In the genomic region with DNA sequence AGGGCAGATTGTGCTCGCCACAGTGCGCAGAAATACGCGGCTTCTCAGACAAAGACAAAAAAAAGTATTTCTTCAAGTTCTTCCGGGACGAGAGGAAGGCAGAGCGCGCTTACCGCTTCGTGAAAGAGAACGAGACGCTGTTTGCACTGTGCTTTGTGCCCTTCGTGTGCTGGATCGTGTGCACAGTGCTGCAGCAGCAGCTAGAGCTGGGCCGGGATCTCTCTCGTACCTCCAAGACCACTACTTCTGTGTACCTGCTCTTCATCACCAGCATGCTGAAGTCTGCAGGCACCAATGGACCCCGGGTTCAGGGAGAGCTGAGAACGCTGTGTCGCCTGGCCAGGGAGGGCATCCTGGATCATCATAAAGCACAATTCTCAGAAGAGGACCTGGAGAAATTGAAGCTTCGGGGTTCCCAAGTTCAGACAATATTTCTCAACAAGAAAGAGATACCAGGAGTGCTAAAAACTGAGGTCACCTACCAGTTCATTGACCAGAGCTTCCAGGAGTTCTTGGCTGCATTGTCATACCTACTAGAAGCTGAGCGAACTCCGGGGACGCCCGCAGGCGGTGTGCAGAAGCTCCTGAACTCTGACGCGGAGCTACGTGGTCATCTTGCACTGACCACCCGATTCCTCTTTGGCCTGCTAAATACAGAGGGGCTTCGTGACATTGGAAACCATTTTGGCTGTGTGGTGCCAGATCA, we compare ENCODE assay signal across 10 mouse cellular contexts. TPM values are rescaled to one million over a fixed set of nuclear protein-coding genes. Genes with fewer than 3 reads are reported as not detected.
DNase-seq lines count a peak whose midpoint lies in the region; ATAC-seq and TF ChIP-seq lines count a peak whose summit lies in the region.
"Had no signal": no experiment of that assay in that cellular context is flagged by ENCODE, and none has a peak within 500 bp of the region (broad histone marks: within the 10 kb centered on the region; RNA-seq: fewer than 3 reads in every experiment).

No protein-coding gene starts in this region.

- peak overlapping the region; percentile 39 for H3K4me3 ChIP-seq in heart, embryonic 15.5 days
- peak overlapping the region; percentile 21 for H3K4me3 ChIP-seq in cortical plate, adult 2 months (ENCODE audit: insufficient read depth, low read length)
- peak overlapping the region; percentile 40 for H3K4me3 ChIP-seq in hindbrain, embryonic 14.5 days (replicated peaks; ENCODE audit: low read length)
- H3K4me3 ChIP-seq in midbrain, embryonic 14.5 days (replicated peaks; ENCODE audit: low read depth, low read length) = peak overlapping the region; percentile 40

- DNase-seq in heart, adult 8-10 months (ENCODE audit: low spot score) = no peak
- DNase-seq in hindbrain, embryonic 14.5 days (ENCODE audit: low spot score) = peak; percentile 40
- DNase-seq in midbrain, embryonic 14.5 days = no peak
- no peak for DNase-seq in right cerebral cortex, postnatal 4 days
- DNase-seq in spleen, adult 18-20 months = no peak
- DNase-seq in frontal cortex, adult 2 months (ENCODE audit: extremely low spot score in 1 of 2, low spot score in 1 of 2) = no peak

- WGBS in heart, embryonic 15.5 days = 25% methylated on average over 30 of the region's 30 CpGs
- WGBS in hindbrain, embryonic 14.5 days = 22% methylated on average over 30 of the region's 30 CpGs
- 20% methylated on average over 30 of the region's 30 CpGs for WGBS in midbrain, embryonic 14.5 days

- no peaks in the 10 kb centered on the region for H3K36me3 ChIP-seq in heart, embryonic 15.5 days
- no peaks in the 10 kb centered on the region for H3K36me3 ChIP-seq in hindbrain, embryonic 14.5 days (replicated peaks; ENCODE audit: control insufficient read depth, insufficient read depth)
- no peaks in the 10 kb centered on the region for H3K36me3 ChIP-seq in midbrain, embryonic 14.5 days (ENCODE audit: control insufficient read depth, insufficient read depth, low read length)

- no peak for ATAC-seq in heart, embryonic 15.5 days (replicated peaks; ENCODE audit: insufficient number of reproducible peaks, insufficient read depth, low FRiP score, low read depth)
- ATAC-seq in hindbrain, embryonic 14.5 days (ENCODE audit: low FRiP score) = no peak
- ATAC-seq in midbrain, embryonic 14.5 days (ENCODE audit: low FRiP score, low TSS enrichment) = no peak

- peaks cover 71% of the 10 kb centered on the region for H3K27me3 ChIP-seq in heart, embryonic 15.5 days
- H3K27me3 ChIP-seq in hindbrain, embryonic 14.5 days (ENCODE audit: control insufficient read depth, insufficient read depth, low read length) = peaks cover 66% of the 10 kb centered on the region
- peaks cover 49% of the 10 kb centered on the region for H3K27me3 ChIP-seq in midbrain, embryonic 14.5 days (ENCODE audit: control insufficient read depth, insufficient read depth, low read length)

- no peak overlapping the region for H3K9ac ChIP-seq in heart, embryonic 15.5 days
- H3K9ac ChIP-seq in hindbrain, embryonic 14.5 days = peak overlapping the region; percentile 47
- H3K9ac ChIP-seq in midbrain, embryonic 14.5 days (replicated peaks; ENCODE audit: low read length) = peak overlapping the region; percentile 36

- peak overlapping the region; percentile 55 for H3K4me2 ChIP-seq in heart, embryonic 15.5 days
- peak overlapping the region; percentile 75 for H3K4me2 ChIP-seq in hindbrain, embryonic 14.5 days (replicated peaks)
- H3K4me2 ChIP-seq in midbrain, embryonic 14.5 days (ENCODE audit: low read length) = peak overlapping the region; percentile 75

- H3K9me3 ChIP-seq in heart, embryonic 15.5 days (replicated peaks) = no peaks in the 10 kb centered on the region
- H3K9me3 ChIP-seq in hindbrain, embryonic 14.5 days (ENCODE audit: control insufficient read depth, low read length) = no peaks in the 10 kb centered on the region
- H3K9me3 ChIP-seq in midbrain, embryonic 14.5 days (ENCODE audit: control insufficient read depth, low read length) = no peaks in the 10 kb centered on the region

- peaks cover 14% of the 10 kb centered on the region for H3K4me1 ChIP-seq in heart, embryonic 15.5 days (replicated peaks)
- H3K4me1 ChIP-seq in cortical plate, adult 2 months (ENCODE audit: control insufficient read depth, insufficient read depth, low read length) = no peaks in the 10 kb centered on the region
- peaks cover 11% of the 10 kb centered on the region; the same call in 1 of the 2 replicates for H3K4me1 ChIP-seq in hindbrain, embryonic 14.5 days (replicated peaks; ENCODE audit: control insufficient read depth, insufficient read depth, low read length)
- H3K4me1 ChIP-seq in midbrain, embryonic 14.5 days (ENCODE audit: control insufficient read depth, insufficient read depth, low read length) = 0 out of 2 replicates have a peak, but pooled peaks cover 11% of the 10 kb centered on the region

- no peak for TF ChIP-seq CTCF in cortical plate, adult 2 months (IDR thresholded peaks at IDR 0.05; ENCODE audit: extremely low read depth, insufficient read depth, low read length)

- no peak overlapping the region for H3K27ac ChIP-seq in heart, embryonic 15.5 days
- no peak overlapping the region for H3K27ac ChIP-seq in cortical plate, adult 2 months (ENCODE audit: insufficient read depth, low read length)
- no peak overlapping the region for H3K27ac ChIP-seq in hindbrain, embryonic 14.5 days
- no peak overlapping the region for H3K27ac ChIP-seq in midbrain, embryonic 14.5 days (replicated peaks; ENCODE audit: low read depth, low read length)
- H3K27ac ChIP-seq: macrophage had no signal

- no peak for TF ChIP-seq POLR2A in cortical plate, adult 2 months (IDR thresholded peaks at IDR 0.05; ENCODE audit: extremely low read depth, insufficient read depth, low read length)

RNA-seq across cellular contexts. Expression of a gene that starts 2.5 kb away (rescaled TPM):
- polyA plus RNA-seq in heart, embryonic 15.5 days (2015; fragmentation: Nextera tagmentation; extraction: Ambion mirVana) = 0.24 and 2.8 TPM in 2 replicates
- not detected for total RNA-seq in heart, adult 8-10 months (2022)
- 0.44 and 0.54 TPM in 2 replicates for polyA plus RNA-seq in cortical plate, adult 2 months (2012; rRNA removed)
- polyA plus RNA-seq in hindbrain, embryonic 14.5 days (2014; fragmentation: Nextera tagmentation; extraction: Ambion mirVana) = 0.60 and 1.4 TPM in 2 replicates
- polyA plus RNA-seq in midbrain, embryonic 14.5 days (2014; fragmentation: Nextera tagmentation; extraction: Ambion mirVana) = 0.32 and 0.89 TPM in 2 replicates
- polyA plus RNA-seq in frontal cortex, adult 2 months (2012; rRNA removed) = 0.17 and 0.18 TPM in 2 replicates
- total RNA-seq: MEL had no signal
- polyA plus RNA-seq: macrophage had no signal

RNA-seq across cellular contexts. Expression of a gene that starts 18.0 kb away (rescaled TPM):
- polyA plus RNA-seq in heart, embryonic 15.5 days (2015; fragmentation: Nextera tagmentation; extraction: Ambion mirVana) = 9.3 and 15.5 TPM in 2 replicates
- 1 to 10 TPM; 3.8 to 5.3 (median 4.3) TPM for total RNA-seq in heart, adult 8-10 months (2022)
- polyA plus RNA-seq in cortical plate, adult 2 months (2012; rRNA removed) = 8.0 and 8.5 TPM in 2 replicates
- 8.2 and 9.2 TPM in 2 replicates for polyA plus RNA-seq in hindbrain, embryonic 14.5 days (2014; fragmentation: Nextera tagmentation; extraction: Ambion mirVana)
- polyA plus RNA-seq in midbrain, embryonic 14.5 days (2014; fragmentation: Nextera tagmentation; extraction: Ambion mirVana) = 5.0 and 7.4 TPM in 2 replicates
- 6.9 and 7.1 TPM in 2 replicates for polyA plus RNA-seq in frontal cortex, adult 2 months (2012; rRNA removed)

RNA-seq across cellular contexts. Expression of a gene that starts 23.0 kb away (rescaled TPM):
- 309 and 515 TPM in 2 replicates for polyA plus RNA-seq in heart, embryonic 15.5 days (2015; fragmentation: Nextera tagmentation; extraction: Ambion mirVana)
- total RNA-seq in heart, adult 8-10 months (2022) = 1,000 to 10,000 TPM; 2,926 to 3,503 (median 3,138) TPM
- polyA plus RNA-seq in cortical plate, adult 2 months (2012; rRNA removed) = 1.2 and 1.3 TPM in 2 replicates
- polyA plus RNA-seq in hindbrain, embryonic 14.5 days (2014; fragmentation: Nextera tagmentation; extraction: Ambion mirVana) = not detected in 2 replicates
- not detected in 2 replicates for polyA plus RNA-seq in midbrain, embryonic 14.5 days (2014; fragmentation: Nextera tagmentation; extraction: Ambion mirVana)
- 0.57 and 0.76 TPM in 2 replicates for polyA plus RNA-seq in frontal cortex, adult 2 months (2012; rRNA removed)
- total RNA-seq: MEL had no signal
- polyA plus RNA-seq: macrophage had no signal

RNA-seq across cellular contexts. Expression of a gene that starts 26.9 kb away (rescaled TPM):
- polyA plus RNA-seq in heart, embryonic 15.5 days (2015; fragmentation: Nextera tagmentation; extraction: Ambion mirVana) = 1.6 and 2.5 TPM in 2 replicates
- total RNA-seq in heart, adult 8-10 months (2022) = under 1 TPM in 3 of 4 experiments, not detected in 1; 0.35 to 0.72 (median 0.37) TPM
- 0.15 TPM in 1 of 2 replicates, not detected in the other for polyA plus RNA-seq in cortical plate, adult 2 months (2012; rRNA removed)
- polyA plus RNA-seq in hindbrain, embryonic 14.5 days (2014; fragmentation: Nextera tagmentation; extraction: Ambion mirVana) = 0.55 TPM in 1 of 2 replicates, not detected in the other
- 0.29 TPM in 1 of 2 replicates, not detected in the other for polyA plus RNA-seq in midbrain, embryonic 14.5 days (2014; fragmentation: Nextera tagmentation; extraction: Ambion mirVana)
- 0.15 TPM in 1 of 2 replicates, not detected in the other for polyA plus RNA-seq in frontal cortex, adult 2 months (2012; rRNA removed)

RNA-seq across cellular contexts. Expression of a gene that starts 32.5 kb away (rescaled TPM):
- polyA plus RNA-seq in heart, embryonic 15.5 days (2015; fragmentation: Nextera tagmentation; extraction: Ambion mirVana) = not detected in 2 replicates
- total RNA-seq in heart, adult 8-10 months (2022) = not detected
- polyA plus RNA-seq in cortical plate, adult 2 months (2012; rRNA removed) = not detected in 2 replicates
- not detected in 2 replicates for polyA plus RNA-seq in hindbrain, embryonic 14.5 days (2014; fragmentation: Nextera tagmentation; extraction: Ambion mirVana)
- not detected in 2 replicates for polyA plus RNA-seq in midbrain, embryonic 14.5 days (2014; fragmentation: Nextera tagmentation; extraction: Ambion mirVana)
- polyA plus RNA-seq in frontal cortex, adult 2 months (2012; rRNA removed) = not detected in 2 replicates
- total RNA-seq: MEL had no signal
- polyA plus RNA-seq: macrophage had no signal

Comparison
In these comparisons a context has a peak if more than half of its experiments do, and no peak if none do; other contexts are left out.
1. RNA of a gene that starts 23.0 kb away (polyA plus RNA-seq): 309 to 515 TPM in heart, embryonic 15.5 days; 1.2 to 1.3 TPM in cortical plate, adult 2 months, 0.57 to 0.76 TPM in frontal cortex, adult 2 months, not detected in hindbrain, embryonic 14.5 days and not detected in midbrain, embryonic 14.5 days; every median in the first group is over 100 times any median in the second.
2. Peak in every context shown above with its lines, with median percentiles within 50 percentile points of each other: H3K4me2 ChIP-seq and H3K4me3 ChIP-seq.